Mouse (Mus musculus) E14TG2a.4 (cell line): ENCODE data around the gene Cnpy2.

ENCODE experiments used
- CTCF ChIP-seq: conservative IDR thresholded peaks from 2 replicates; pipeline ENCODE4 v1.5.1; 2014; ENCODE audit warnings: low read length
- POU5F1 ChIP-seq: IDR thresholded peaks from 2 replicates; pipeline ENCODE4 v1.6.1; 2014; ENCODE audit warnings: low read length, borderline replicate concordance

DNA sequence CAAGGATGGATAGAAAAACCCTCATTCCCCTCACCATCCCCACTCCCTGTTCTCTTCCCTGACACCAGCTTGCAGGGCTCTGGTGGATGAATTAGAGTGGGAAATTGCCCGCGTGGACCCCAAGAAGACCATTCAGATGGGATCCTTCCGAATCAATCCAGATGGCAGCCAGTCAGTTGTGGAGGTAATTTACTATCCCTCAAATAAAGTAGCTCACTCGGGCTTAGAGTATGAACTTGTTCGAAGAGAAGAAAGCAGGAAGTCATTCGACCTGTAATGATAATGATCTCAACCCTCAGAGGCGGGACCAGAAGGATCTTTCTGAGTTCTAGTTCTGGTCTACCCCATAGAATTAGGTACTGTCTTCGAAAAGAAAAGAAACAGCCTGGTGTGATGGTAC is 1.3 kb downstream of the Cnpy2 start:
- no peak for TF ChIP-seq CTCF
- TF ChIP-seq POU5F1 = no peak
